Mouse (Mus musculus): Measurements from ENCODE around the gene Fbxo17. TPM values are rescaled to one million over a fixed set of nuclear protein-coding genes. Genes with fewer than 3 reads are reported as not detected.

Gene Fbxo17
- polyA plus RNA-seq, 1 experiment from 2014 or later = 19.7 TPM

DNA sequence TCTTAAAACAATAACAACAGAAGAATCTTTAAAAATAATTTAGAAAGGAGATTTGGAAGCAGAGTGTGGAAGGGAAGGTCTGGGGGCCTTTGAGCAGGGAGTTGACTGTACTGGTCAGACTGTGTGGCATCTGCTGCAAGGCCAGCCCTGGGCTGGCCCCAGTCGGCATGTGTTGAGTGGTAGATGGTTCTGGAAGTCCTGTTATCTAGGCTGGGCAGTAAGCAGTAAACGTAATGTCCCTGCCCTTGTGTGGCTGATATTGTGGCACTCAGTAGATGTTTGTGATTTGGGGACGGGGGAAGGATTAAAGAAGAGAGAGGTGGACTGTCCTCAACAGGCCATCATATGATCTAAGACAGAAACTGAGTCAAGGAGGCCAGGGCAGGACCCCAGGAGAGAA is 53.7 kb downstream of the Fbxo17 start:
- Histone ChIP-seq H3K4me3 (no peak overlapping the region), H3K9me3 (no peaks in the 10 kb centered on the region), H3K4me2 (replicated peaks) (no peak overlapping the region), H3K27ac (no peak overlapping the region), H3K36me3 (peaks cover 13% of the 10 kb centered on the region; the same call in 1 of the 2 replicates), H3K27me3 (no peaks in the 10 kb centered on the region), H3K4me1 (peaks cover 11% of the 10 kb centered on the region), H3K9ac (no peak overlapping the region)
- no peak for ATAC-seq (ENCODE audit: insufficient number of reproducible peaks, insufficient read depth, low FRiP score, low TSS enrichment)
- 84% methylated on average over 3 of the region's 3 CpGs for WGBS

DNA sequence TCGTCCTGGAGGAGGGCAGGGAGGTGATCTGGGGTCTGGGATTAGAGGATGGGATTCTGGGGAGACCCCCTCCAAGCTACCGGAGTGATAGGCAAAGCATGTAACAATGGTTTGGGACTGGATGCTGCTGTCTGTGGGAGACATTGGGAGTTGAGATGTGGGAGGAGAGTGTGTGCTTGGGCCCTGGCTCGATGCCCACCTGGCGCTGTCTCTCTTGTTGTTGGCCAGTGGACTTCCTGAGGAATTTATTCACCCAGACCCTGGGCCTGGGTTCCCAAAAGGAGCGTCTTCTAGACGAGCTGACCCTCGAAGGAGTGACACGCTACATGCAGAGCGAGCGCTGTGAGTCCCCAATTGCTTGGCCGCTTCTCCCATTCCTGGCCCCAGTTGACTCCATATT is 55.3 kb downstream of the Fbxo17 start:
- H3K4me3 ChIP-seq = no peak overlapping the region
- WGBS = 91% methylated on average over 11 of the region's 11 CpGs
- no peak for ATAC-seq (ENCODE audit: insufficient number of reproducible peaks, insufficient read depth, low FRiP score, low TSS enrichment)

DNA sequence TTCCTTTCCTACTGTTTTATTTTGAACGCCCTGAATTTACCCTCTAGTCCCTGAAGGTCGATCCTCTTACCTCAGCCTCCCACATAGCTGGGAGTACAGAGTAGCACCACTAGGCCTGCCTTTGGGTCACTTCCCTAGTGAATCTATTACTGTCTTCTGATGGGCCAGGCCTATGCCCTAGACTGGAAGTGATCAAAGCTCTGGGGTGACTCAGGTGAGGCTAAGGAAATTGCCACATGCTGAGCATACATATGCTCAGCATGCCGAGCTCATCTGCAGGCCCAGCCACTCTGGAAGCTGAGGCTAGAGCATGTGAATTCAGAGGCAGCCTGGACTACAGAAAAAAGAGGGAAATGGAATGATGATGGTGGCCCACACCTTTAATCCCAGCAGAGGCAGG is 56.6 kb downstream of the Fbxo17 start:
- H3K27me3 ChIP-seq = no peaks in the 10 kb centered on the region
- no peak overlapping the region for H3K9ac ChIP-seq
- H3K36me3 ChIP-seq = peaks cover 28% of the 10 kb centered on the region
- H3K27ac ChIP-seq = 0 out of 2 replicates have a peak overlapping the region, but pooled peaks have one; percentile 41
- H3K4me1 ChIP-seq = no peaks in the 10 kb centered on the region
- no peak overlapping the region for H3K4me3 ChIP-seq
- no peak overlapping the region for H3K4me2 ChIP-seq (replicated peaks)
- no peak for ATAC-seq (ENCODE audit: insufficient number of reproducible peaks, insufficient read depth, low FRiP score, low TSS enrichment)
- no peaks in the 10 kb centered on the region for H3K9me3 ChIP-seq
- WGBS = 60% methylated on average over 3 of the region's 3 CpGs

More for the DNA sequence above, 55.3 kb downstream of the Fbxo17 start:
- Histone ChIP-seq H3K9ac (no peak overlapping the region), H3K36me3 (peaks cover 25% of the 10 kb centered on the region), H3K4me2 (replicated peaks) (no peak overlapping the region), H3K27ac (no peak overlapping the region), H3K27me3 (no peaks in the 10 kb centered on the region), H3K4me1 (peaks cover 6% of the 10 kb centered on the region), H3K9me3 (no peaks in the 10 kb centered on the region)

DNA sequence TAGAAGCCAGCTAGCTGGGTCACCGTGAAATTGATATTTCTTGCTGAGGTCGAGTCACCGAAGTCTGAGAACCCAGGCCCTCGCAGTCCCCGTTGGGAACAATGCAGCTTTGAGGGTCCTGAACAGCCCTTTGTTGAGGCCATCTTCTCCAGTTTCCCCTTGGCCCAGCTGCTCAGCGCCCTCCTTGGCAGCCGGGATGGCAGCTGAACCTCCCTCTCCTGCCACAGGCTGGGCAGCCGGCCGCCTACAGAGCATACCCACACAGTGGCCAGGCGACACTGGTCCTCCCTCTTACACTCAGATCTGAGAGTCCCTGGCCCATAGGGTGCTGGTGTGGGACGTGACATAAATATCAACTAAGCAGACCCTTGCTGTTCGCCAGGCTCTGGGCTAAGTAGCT is 57.6 kb downstream of the Fbxo17 start:
- no peaks in the 10 kb centered on the region for H3K9me3 ChIP-seq
- no peak overlapping the region for H3K9ac ChIP-seq
- no peaks in the 10 kb centered on the region for H3K4me1 ChIP-seq
- H3K4me3 ChIP-seq = no peak overlapping the region
- peak overlapping the region; percentile 59; the same call in 1 of the 2 replicates for H3K27ac ChIP-seq
- no peaks in the 10 kb centered on the region for H3K27me3 ChIP-seq
- no peak overlapping the region for H3K4me2 ChIP-seq (replicated peaks)
- ATAC-seq (ENCODE audit: insufficient number of reproducible peaks, insufficient read depth, low FRiP score, low TSS enrichment) = no peak
- H3K36me3 ChIP-seq = peaks cover 34% of the 10 kb centered on the region
- WGBS = 41% methylated on average over 12 of the region's 12 CpGs

DNA sequence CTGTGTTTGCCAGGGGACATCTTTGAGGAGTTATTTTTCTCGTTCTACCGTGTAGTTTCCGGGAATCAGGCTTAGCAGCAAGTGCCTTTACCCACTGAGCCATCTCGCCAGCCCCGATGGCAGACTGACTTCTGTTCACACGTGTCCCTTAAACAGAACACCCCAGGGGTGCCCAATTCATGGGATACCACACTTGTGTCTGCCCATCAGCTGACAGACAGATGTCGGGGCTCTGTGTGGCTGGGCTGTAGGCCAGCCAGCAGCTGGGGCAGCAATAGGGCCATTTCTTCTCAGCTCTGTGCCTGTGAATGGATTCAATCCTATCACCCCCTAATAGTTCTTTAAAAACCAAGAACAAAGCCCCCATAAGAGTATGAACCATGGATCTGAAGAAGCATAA is 58.5 kb downstream of the Fbxo17 start:
- Histone ChIP-seq H3K36me3 (peaks cover 34% of the 10 kb centered on the region), H3K27me3 (no peaks in the 10 kb centered on the region), H3K4me3 (no peak overlapping the region), H3K9me3 (no peaks in the 10 kb centered on the region), H3K9ac (no peak overlapping the region), H3K27ac (no peak overlapping the region), H3K4me2 (replicated peaks) (no peak overlapping the region), H3K4me1 (peaks cover under 1% of the 10 kb centered on the region)
- WGBS = 86% methylated on average over 7 of the region's 7 CpGs
- no peak for ATAC-seq (ENCODE audit: insufficient number of reproducible peaks, insufficient read depth, low FRiP score, low TSS enrichment)

DNA sequence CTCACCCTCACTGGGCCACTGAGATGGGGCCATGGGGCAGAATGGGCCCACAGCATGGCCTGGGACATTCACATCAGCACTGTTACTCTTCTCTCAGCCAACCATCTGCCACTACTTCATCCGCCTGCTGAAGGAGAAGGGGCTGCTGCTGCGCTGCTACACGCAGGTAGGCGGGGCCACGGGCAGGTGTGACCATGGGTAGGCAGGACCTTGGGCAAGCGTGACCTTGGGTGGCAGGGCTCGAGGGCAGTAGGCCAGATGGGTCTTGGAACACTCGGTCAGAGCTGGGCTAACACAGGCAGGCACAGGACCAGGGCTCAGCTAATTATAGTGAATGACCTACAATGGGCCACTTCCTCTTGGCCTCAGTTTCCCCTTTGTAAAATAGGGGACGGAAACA is 62.2 kb downstream of the Fbxo17 start:
- peaks cover 39% of the 10 kb centered on the region for H3K36me3 ChIP-seq
- ATAC-seq (ENCODE audit: insufficient number of reproducible peaks, insufficient read depth, low FRiP score, low TSS enrichment) = no peak
- no peak overlapping the region for H3K27ac ChIP-seq
- WGBS = 85% methylated on average over 9 of the region's 9 CpGs
- no peaks in the 10 kb centered on the region for H3K9me3 ChIP-seq
- H3K27me3 ChIP-seq = no peaks in the 10 kb centered on the region
- H3K9ac ChIP-seq = no peak overlapping the region
- no peak overlapping the region for H3K4me3 ChIP-seq
- H3K4me1 ChIP-seq = peaks cover 5% of the 10 kb centered on the region
- no peak overlapping the region for H3K4me2 ChIP-seq (replicated peaks)

DNA sequence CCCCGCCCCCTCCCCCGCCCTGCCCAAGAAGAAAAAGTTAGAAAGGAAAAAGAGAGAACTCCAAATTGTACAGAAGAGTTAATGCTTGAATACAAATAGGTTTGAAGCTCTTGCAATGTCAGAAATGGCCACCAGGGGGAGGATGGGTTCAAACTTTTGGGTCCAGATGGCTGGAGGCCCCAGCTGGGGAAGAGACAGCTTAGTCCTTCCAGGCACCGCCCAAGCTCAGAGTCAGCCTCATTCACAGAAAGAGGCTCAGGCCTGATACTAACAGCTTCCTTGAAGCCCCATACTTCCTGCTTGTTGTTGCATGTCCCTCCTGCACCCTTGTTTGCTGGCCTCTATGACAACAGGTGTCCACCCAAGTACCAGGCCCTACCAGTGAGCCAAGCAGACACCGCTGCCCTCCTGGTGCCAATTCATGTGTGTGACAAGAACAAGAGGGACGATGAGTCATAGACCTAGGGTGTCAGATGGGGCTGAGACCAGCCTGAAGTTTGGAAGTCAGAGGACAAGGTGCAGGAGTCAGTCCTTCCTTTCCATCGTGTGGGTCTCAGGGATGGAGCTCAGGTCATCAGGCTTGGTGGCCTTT is 63.6 kb downstream of the Fbxo17 start:
- Histone ChIP-seq H3K9me3 (no peaks in the 10 kb centered on the region), H3K4me2 (replicated peaks) (no peak overlapping the region), H3K4me3 (no peak overlapping the region), H3K4me1 (peaks cover 5% of the 10 kb centered on the region), H3K36me3 (peaks cover 34% of the 10 kb centered on the region), H3K9ac (peak overlapping the region; percentile 22; the same call in 1 of the 2 replicates), H3K27ac (no peak overlapping the region), H3K27me3 (no peaks in the 10 kb centered on the region)
- WGBS = 48% methylated on average over 6 of the region's 6 CpGs
- no peak for ATAC-seq (ENCODE audit: insufficient number of reproducible peaks, insufficient read depth, low FRiP score, low TSS enrichment)

DNA sequence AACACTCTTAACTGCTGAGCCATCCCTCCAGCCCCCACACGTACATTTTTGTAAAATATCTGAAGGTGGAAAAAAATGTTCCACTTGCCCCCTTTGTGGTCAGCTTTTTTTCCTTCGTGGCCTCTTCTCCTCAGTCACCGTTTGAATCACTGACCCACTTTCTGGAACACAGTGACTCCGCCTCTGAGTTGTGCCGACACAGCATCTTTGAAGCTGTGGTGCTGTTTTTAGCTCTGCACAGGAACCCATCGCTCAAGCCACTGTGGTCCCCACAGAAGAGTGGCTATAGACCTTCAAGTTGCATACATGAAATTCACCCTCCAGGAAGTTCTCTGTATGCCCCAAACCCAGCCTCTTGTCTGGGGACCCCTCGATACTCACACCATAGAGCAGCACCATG is 64.3 kb downstream of the Fbxo17 start:
- 79% methylated on average over 7 of the region's 7 CpGs for WGBS
- ATAC-seq (ENCODE audit: insufficient number of reproducible peaks, insufficient read depth, low FRiP score, low TSS enrichment) = no peak
- Histone ChIP-seq H3K9ac (0 out of 2 replicates have a peak overlapping the region, but pooled peaks have one; percentile 22), H3K9me3 (no peaks in the 10 kb centered on the region), H3K4me3 (no peak overlapping the region), H3K27ac (no peak overlapping the region), H3K4me1 (peaks cover 5% of the 10 kb centered on the region), H3K36me3 (peaks cover 36% of the 10 kb centered on the region), H3K27me3 (no peaks in the 10 kb centered on the region), H3K4me2 (replicated peaks) (no peak overlapping the region)

DNA sequence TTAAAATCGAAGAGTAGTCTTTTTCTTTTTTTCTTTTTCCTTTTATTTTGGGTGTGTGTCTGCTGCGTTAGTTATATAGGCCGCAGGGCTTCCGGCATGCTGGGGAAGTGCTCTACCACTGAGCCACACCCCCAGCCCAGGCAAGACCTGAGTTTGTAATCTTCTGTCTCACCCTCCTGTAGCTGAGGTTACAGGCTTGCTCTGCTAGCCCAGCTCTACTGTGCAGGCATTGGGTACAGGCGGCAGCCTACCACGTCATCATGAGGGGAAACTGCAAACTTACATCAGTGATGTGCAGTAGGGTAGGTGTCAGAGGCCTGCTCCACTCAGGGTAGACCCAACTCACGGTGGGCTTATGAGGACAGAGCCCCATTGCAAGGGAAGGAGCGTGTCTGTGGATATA is 64.7 kb downstream of the Fbxo17 start:
- Histone ChIP-seq H3K4me3 (no peak overlapping the region), H3K4me1 (peaks cover 5% of the 10 kb centered on the region), H3K36me3 (peaks cover 35% of the 10 kb centered on the region), H3K9ac (no peak overlapping the region), H3K27ac (no peak overlapping the region), H3K27me3 (no peaks in the 10 kb centered on the region), H3K9me3 (no peaks in the 10 kb centered on the region), H3K4me2 (replicated peaks) (no peak overlapping the region)
- ATAC-seq (ENCODE audit: insufficient number of reproducible peaks, insufficient read depth, low FRiP score, low TSS enrichment) = no peak
- WGBS = 92% methylated on average over 8 of the region's 8 CpGs

DNA sequence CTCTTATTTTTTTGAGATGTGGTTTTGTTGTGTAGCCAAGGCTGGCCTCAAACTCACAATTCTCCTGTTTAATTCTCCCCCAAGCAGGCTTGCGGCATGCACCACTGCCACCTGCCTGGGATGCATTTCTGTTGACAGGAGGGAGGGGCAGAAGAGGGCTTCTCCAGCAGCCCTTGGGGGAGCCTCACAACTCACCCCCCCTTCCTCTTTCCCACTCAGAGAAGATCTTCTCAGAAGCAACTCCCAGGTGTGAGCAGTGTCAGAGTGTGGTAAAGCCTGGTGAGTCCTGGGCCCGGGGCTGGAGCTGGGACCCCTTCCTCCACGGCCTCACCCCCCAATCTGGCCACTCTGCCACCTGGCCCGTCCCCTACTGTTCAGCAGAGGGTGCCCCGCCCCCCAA is 68.6 kb downstream of the Fbxo17 start:
- Histone ChIP-seq H3K4me3 (no peak overlapping the region), H3K4me2 (replicated peaks) (no peak overlapping the region), H3K27ac (0 out of 2 replicates have a peak overlapping the region, but pooled peaks have one; percentile 13), H3K27me3 (no peaks in the 10 kb centered on the region), H3K4me1 (peaks cover 17% of the 10 kb centered on the region), H3K9ac (no peak overlapping the region), H3K9me3 (no peaks in the 10 kb centered on the region), H3K36me3 (peaks cover 37% of the 10 kb centered on the region)
- 82% methylated on average over 5 of the region's 5 CpGs for WGBS
- no peak for ATAC-seq (ENCODE audit: insufficient number of reproducible peaks, insufficient read depth, low FRiP score, low TSS enrichment)
